Mouse (Mus musculus) cerebellum, adult 9-10 months (tissue): ENCODE measurements around the gene Nacad.
A peak's percentile ranks its signal among the peaks of the same experiment; 100 is the strongest.

ENCODE experiments used
- DNase-seq: peaks from one replicate; pipeline ENCODE4 v3.0.0; 2022

The Nacad gene

DNA sequence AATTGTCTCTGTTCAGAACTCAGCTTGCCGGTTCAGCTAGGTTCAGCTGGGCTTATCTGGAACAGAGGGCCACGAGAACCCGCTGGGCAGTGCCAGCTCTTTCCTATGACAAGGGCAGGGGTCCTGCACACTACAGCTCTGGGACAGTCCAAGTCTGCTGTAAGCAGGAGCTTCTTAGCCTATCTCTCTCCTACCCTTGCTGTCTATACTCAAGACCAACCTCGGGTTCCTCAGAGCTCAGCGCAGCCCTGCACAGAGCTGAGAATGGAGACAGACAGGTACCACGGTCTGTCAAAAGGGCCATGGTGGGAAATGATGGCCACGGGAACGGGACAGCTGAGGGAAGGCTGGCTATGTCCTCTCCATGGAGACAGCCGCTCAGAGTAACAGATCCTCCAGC, 2.6 kb downstream of the Nacad start:
- no peak for DNase-seq

DNA sequence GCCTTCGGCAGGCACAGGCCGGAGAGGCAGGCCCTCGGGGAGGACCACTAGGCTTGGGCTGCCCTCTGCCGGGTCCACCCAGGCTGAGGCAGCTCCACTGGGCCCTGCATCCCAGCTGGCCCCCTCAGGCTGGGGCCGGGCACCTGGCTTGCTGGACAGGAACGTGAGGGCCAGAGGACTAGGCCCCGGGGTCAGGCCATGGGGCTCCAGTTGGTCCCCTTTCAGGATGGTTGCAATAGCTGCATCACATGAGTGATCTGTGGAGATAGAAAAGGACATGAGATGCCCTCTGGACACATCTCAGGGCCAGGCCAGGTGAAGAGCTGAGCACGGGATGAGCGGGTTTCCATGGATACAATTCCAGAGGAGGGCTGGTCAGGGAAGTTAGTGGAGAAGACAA, 3.2 kb downstream of the Nacad start:
- DNase-seq: no peak

DNA sequence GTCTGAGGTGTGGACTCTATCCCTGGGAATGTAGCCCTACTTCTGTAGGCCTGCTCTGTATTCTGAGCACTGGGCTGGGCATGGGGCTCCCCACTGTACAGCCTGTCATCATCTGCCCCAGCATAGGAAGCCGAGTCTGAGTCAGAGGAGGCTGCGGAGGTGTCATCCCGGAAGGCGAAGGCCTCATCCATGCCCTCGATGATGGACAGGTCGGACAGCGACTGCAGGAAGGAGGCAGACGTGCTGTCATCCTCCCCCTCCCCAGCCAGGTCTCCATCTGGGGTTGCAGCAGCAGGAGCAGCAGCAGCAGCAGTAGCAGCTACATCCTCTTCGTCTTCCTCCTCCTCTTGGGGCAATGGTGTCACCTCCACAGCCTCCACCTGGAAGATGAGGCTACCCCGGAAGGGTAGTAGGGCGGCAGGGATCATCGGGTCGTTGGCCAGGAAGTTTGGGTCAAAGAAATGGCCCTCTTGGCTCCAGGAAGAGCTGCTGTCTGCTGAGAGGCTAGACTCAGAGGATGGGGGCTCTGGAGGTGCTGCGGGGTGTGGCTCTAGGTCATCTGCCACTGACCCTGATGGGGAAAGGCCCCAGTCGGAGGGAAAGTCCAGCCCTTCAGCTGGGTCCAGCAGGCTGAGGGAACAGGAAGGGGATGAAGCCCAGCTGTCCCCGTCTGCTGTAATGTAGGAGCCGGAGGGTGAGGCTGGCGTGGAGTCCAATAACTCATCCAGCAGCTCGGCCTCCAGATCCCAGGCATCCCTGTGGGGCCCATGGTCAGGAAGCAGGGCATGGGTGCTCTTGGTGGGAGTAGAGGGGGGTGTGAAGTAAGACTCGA, 4.0 kb downstream of the Nacad start:
- DNase-seq: no peak

DNA sequence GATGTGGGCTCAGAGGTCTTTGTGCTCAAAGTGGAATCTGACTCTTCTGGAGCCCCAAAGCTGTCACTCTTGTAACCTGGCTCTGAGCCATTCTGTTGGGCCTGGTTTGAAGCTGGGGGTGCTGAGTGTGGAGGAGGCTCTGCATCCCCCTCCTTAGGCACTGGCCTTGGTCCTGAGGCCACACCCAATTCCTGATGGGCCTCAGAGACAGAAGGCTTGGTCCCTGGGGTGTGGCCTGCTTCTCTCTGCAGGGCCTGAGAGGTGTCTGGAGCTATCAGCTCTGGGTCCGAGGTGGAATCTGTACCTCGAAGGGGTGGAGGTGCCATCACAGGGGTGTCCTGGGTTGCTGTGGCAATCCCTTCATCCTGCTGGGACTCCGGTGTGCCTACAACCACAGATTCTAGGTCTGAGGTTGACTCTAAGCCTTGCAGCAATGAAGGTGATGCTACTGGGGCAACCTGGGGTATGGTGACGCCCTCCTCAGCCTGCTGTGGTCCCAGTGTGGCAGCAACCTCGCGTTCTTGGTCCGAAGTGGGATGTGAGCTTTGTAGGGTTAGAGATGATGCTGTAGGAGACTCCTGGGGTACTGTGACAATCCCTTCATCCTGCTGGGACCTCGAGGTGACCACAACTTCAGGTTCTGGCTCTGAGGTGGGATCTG, 5.4 kb downstream of the Nacad start:
- DNase-seq: no peak

DNA sequence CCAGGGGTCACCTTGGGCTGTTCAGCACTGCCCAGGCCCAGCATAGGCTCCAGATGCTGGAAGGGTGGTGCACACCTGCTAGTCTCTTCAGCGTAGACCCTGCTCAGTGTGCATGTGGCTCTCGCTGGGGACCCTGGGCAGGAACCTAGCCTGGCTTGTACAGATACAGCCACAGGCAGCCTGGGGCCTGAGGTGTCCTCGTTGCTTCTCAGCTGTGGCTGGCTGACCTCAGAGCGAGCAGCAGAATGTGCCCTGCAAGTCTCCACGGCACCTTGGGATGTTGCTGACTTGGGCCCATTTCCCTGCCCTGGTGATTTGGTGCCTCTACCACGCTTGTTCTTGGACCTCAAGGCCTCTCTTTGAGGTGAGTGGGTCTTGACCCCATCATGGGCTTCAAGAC, 6.0 kb downstream of the Nacad start:
- peak; percentile 38 for DNase-seq

DNA sequence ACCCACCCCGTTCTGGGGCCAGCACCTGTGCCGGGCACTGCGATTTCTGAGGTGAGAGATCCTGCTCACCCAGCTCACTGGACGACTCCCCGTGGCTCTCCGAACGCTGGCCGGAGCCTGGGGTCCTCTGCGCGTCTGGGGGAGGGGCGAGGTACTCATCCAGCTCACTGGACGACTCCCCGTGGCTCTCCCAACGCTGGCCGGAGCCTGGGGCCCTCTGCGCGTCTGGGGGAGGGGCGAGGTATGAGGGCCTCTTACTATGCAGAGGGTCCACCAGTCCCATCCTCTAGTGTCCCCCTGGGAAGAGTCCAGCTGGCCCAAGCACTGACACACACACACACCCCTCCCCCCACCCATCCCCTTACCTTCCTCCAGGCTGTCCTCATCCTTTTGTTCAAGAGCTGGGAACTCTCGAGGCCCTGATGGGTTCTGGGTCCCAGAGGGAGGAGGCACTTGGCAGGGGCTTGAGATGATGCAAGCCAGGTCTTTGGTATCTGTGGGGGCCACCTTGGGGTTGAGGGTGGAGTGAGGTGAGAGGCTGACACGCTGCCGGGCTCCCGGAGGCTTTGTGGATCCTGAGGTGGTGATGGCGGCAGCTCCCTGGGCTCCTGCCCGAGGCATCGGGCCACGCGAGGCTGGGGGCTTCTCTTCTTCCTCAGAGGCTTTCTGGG, 6.7 kb downstream of the Nacad start:
- peak; percentile 53 for DNase-seq

DNA sequence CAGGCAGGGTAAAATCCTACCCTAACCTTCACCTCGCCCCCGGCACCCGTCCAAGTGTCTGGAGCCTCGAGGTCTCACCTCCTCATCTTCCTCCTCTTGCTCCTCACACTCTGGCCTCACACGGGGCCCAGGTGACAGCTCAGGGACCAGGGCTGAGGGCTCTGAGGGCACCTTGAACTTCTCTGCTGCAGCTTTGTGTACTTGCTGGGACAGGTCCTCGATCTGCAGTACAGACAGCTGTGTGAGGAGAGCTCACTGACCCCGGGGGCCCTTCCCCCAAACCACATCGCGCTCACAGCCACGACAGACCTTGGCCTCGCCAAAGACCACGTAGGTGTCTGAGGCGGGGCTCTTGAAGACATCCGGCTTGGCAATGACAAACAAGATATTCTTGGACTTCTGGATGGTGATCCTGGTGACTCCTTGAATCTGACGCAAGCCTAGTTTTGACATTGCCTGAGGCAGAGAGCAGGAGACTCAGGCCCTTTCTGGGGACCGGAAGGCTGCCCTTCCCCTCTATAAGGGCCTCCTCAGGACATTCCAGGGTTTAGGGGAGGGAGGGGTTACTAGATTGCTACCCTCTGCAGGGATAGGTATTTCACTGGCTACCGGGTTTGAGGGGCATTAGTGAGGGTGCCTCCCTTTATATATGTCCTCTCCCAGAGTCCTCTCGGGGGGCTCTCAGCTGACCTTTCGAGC, 7.5 kb downstream of the Nacad start:
- no peak for DNase-seq

DNA sequence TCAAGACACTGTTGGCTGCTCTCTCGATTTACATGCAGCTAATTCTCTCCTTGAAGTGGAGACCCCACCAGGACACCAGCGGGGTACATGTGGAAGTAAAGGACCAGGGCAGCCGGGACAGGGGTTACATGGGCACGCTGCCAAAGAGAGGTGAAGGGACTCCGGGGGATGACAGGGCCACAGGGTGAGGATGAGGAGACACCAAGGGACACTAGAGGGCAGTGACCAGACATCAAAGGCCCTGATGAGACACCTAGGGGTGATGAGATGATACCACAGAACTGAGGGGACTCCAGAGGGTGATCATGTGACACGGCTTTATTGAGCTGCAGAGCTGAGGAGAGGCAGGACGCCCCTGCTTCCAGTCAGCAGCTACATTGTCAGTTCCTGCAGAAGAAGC, 8.3 kb downstream of the Nacad start:
- no peak for DNase-seq

DNA sequence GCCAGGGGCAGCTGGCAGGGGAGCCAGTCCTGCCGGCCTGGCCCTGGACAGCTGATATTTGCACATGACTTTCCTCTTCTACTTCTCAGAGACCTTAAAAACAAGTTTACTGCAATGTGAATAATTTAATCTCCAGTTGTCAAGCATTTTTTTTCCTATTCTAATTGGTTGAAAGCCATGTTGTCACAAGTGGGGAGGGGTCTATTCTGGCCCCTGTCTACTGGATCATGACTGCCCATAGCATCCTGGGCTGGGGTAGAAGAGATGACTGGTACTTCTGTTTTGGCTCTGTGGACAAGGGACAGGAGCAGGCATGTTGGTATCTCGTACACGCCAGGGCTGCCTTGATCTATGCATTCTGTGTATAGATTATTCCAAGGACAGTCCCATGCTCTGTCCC, 9.2 kb downstream of the Nacad start:
- no peak for DNase-seq

DNA sequence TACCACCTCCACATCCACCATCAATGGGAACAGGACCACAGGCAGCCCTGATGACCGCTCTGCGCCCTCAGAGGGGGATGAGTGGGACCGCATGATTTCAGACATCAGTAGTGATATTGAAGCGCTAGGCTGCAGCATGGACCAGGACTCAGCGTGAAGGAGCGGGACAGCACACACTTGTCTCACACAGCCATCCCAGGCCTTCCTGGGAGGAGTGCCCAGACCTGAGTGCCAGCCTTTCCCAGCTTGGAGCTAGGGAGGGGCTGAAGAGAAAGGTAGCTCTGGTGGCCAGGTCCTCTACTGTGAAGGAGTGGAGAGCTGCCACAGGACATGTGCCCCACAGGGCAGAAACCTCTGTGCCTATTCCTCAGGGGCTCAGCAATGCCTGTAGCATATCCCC, 9.6 kb downstream of the Nacad start:
- peak; percentile 51 for DNase-seq

DNA sequence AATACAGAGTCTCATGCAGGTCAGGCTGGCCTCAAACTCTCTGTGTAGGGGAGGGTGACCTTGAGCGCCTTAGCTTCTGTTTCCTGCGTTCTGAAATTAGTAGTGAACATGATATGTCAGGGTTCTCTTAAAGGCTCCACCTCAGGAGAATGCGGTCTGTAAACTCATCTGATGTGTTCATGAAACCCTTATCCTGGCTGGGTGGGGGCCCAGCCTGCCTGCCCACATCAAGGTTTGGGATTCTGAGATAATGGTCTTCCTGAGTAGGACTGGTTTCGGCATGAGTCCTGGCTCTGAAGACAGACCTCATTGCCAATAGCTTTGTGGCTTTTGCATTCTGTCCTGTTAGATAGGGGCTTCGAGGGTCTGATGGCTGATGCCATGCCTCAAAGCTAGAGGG, 10.5 kb downstream of the Nacad start:
- DNase-seq: no peak

DNA sequence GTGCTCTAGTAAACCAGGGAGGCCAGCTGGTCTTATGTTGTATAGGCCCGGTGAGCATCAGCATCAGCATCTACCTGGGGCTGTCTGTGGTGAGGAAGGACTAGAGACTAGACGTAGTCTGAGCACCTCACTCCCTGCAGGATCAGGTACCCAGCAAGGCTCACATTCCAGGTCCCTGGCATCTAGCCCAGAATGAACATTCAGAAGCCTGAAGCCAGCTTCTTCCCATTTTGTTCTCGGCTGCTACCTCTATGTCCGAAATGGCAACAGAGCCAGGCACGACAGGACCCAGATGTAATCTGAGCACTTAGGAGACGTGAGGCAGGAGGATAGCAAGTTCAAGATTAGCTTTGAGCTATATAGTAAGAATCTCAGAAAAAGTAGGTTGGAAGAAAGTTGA, 11.0 kb downstream of the Nacad start:
- DNase-seq: peak; percentile 57

DNA sequence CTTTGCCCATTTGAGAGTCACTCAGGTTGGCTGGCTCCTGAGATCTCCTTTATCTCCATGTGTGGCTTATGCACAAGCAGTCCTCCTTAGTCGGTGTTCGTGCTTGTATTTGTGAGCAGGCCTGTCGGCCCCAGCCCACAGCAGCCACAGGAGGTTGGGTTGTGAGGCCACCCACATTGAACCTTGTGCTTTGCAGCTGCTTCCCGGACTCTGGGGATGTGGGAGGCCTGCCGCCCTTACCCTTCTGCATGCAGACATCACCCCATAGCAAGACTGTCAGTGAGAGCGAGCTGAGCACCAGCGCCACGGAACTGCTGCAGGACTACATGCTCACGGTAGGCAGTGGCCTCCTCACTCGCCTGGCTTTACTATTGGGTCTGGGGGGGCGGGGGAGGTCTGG, 12.4 kb downstream of the Nacad start:
- DNase-seq: no peak

DNA sequence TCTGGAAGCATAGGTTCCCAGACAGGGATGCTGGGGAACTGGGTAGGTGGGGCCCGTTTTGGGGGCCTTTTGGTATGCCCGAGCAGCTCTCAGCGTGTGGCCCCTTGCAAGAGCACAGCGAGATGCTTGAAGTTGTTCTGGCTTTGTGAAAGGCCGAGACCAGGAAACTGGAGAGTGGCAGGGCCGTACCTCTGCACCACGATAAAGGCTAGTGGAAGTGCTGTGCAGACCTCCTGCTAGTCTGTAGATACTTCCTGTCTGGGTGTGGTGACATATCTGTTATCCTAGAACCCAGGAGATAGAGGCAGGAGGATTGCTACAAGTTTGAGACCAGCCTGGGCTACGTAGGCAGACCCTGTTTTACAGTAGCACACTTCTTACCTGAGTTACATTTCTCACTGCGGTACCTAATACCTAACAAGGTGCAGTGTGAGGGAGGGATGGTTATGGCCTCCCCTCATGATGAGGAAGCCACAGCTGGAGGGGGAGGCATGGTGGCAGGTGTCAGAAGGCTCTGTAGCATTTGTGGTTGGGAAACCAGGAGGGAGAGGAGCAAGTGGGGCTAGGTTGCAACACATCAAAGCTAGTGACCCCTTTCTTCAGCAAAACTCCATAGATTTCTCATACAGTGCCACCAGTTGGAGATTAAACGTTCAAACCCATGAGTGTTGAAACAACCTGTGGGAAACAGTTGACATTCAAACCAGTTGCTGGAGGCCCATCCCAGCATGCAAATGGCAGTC, 14.7 kb downstream of the Nacad start:
- DNase-seq: no peak

DNA sequence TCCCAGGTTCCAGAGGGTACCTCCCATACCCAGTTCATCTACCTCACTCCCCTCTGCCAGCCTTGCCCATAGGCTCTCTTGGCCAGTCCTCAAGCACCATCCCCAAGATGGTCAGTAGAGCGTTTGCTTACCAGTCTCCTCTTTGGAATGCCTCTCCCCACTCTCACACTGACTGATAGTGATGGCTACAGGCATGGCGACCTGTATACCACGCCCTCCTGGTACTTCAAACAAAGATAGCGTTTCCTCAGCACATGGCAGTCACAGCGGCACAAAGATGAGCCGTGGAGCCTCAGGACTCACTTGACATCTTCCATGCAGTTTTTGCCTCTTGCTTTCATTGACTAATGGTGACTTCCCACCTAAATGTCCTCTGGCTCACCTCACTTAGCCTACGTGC, 16.0 kb downstream of the Nacad start:
- no peak for DNase-seq

DNA sequence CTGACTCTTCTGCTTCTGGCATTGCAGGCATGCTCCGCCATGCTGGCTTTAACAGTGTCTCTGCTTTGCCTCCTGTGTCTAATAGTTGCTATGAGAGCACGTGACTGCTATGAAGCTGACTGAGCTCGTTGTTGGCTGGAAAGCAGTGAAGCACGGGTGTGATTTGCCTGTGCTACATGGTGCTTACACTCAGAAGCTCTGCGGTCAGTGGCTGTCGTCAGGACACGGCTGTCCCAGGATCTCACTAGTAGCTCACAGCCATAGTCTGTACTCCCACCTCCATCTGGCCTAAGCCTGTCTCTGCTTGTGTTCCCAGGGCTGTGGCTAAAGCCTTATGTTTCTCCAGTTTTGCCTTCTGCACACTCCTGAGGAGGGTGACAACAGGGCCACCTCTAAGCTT, 17.6 kb downstream of the Nacad start:
- no peak for DNase-seq

DNA sequence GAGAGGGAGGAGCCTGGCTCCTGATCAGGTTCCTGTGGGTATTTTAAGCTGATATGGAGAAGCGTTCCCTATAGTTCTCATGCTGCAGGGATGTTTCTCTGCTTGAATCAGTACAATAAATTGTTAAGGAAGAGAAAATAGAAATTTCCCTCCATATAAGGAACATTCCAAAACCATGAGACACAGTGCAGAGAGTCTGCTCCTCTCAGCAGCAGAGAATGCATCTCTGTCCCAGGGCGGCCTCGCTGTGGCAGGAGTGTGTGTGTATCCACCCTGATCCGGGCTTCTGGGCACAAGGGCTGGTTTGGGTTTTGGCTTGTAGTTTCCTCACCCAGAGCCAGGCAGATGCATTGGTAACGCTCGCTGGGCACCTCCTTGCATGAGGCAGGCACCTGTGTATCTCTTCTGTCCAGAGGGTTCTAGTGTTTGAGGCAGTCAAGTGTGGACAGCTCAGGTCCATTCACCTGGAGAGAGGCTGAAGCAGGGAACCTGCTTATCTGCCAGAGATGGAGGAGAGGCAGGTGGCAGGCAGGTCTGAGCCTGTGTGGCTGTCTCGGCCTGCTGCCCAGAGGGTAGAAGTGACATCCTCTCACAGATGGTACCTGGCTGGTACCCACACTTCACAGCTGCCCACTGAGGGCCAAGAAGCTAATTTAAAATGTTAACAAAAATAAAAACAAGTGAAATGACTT, 18.5 kb downstream of the Nacad start:
- DNase-seq: peak; percentile 87

DNA sequence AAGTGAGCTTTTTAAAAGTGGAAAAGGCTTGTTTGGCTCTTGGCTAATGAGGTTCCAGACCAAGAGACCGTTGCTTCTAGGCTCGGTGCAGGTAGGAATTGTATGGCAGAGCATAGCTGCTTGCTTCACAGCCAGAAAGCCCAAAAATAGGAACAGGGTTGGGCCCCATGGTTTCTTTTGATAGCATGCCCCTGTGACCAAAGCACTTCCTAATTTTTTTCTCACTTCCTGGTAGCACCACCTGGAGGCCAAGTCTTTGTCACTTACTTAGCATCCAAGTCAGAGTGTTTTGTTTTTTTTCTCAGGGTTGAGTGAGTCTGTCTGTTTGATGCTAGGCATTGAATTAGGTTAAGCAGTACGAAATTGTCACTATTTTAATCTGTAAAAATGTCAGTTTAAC, 19.2 kb downstream of the Nacad start:
- DNase-seq: no peak

DNA sequence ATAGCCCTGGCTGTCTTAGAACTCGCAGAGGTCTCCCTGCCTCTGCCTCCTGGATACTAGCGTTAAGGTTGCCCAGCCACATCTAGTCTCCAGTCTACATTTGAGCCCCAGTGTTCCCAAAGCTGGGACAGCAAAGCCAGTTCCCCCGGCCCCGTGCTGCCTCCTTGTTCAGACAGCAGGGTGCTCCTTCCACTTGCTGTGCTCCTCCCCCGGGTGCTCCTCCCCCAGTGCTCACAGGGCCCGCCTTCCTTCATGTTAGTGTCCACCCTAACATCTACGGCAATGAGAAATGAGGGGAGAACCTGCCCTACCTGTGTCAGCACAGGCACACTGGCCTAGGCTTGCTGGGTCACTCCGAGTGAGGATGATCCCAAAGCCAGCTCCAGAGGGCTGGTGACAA, 20.1 kb downstream of the Nacad start:
- DNase-seq: no peak

DNA sequence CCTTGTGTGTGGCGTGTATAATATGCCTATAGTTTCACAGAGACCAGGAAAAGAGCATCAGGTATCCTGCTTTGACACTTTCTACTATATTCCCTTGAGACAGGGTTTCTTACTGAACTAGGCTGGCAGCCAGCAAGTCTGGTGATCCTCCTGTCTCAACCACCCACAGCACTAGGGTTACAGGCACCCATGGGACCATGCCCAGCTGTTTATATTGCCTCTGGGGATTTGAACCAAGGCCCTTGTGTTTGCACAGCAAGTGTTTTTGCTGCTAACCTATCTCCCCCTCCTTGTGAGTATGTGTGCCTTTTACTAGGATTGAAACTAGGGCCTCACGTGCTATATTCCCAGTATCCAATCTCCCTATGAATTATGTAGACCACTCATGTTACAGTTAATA, 24.3 kb downstream of the Nacad start:
- no peak for DNase-seq

DNA sequence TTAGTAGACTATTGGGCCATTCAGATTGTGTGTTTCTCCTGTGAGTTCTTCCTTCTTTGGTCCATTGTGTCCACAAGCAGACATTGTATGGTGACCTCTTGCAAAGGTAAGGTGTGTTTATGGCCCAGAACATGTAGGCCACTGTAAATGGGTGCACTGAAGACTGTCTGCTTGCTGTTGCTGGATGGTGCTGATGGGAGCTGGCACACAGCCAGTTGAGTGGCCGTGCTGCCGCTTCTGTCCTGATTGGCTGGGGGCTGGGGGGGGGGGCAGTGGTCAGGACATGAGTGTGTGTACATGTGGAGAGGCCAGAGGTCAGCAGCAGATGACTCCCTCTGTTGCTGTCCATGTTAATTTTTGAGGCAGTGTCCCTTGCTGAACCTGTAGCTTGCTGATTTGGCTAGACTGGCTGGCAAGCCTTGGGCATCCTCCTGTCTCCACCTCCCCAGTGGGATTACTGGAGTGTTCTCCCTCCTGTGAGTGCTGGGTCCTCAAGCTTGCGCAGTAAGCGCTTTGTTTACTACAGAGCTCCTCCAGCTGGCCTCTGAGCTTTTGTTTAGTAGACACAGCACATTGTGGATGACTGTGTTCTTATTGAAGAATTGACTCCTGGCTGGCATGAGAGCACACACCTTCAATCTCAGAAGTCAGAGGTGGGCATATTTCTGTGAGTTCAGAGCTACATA, 25.6 kb downstream of the Nacad start:
- DNase-seq: no peak

DNA sequence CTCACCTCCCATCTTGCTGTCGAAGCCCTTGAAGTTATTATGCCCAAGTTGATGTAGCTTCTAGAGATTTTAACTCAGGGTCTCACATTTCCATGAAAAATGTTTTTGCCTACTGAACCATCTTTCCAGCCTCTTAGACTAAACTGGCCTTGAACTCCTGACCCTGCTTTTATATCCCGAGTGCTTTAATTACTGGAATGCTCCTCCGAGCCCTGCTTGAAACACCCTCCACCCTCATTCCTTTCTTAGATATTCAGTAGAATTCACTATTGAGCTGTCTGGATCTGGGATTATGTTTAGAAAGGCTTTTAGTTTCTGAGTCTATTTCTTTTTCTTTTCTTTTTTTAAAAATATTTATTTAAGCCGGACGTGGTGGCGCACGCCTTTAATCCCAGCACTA, 26.5 kb downstream of the Nacad start:
- DNase-seq: no peak
